Mouse (Mus musculus): ENCODE data around the gene Sbk2.
A peak's percentile ranks its signal among the peaks of the same experiment; 100 is the strongest.

Sbk2 gene

GRCm38 (mm10) chr7:4953815-4954445, 10.3 kb downstream of the Sbk2 start:
- DNase-seq (ENCODE audit: extremely low read depth, low read depth, low spot score) = no peak

- no peak for DNase-seq (ENCODE audit: extremely low read depth, low read depth, low spot score)
These were observed 13.5 kb downstream of the Sbk2 start for GRCm38 (mm10) chr7:4950561-4951342.

GRCm38 (mm10) chr7:4948386-4948785, 15.8 kb downstream of the Sbk2 start:
- no peak for DNase-seq (ENCODE audit: extremely low read depth, low read depth, low spot score)

GRCm38 (mm10) chr7:4947855-4948254, 16.4 kb downstream of the Sbk2 start:
- DNase-seq (ENCODE audit: extremely low read depth, low read depth, low spot score) = no peak

- DNase-seq (ENCODE audit: extremely low read depth, low read depth, low spot score) = peak; percentile 34
These were observed 20.9 kb downstream of the Sbk2 start for GRCm38 (mm10) chr7:4943223-4943815.

DNA sequence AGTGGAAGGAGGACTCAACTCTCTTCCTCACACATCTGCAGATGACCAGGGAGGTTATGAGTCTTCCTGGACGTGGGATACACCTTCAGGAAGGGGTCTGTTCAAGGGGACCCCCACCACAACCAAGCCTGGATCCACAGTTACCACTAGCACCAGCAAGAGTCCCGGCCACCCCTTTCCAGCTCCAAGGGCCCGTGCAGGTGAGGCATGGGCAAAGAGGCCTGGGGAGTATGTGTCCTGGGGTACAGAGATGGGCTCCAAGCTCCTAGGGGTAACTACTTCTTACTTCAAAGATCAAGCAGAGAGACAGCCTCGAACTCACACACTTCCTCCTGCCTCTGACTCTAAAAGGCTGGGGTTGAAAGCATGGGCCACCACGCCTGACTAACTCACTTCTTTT, 21.5 kb downstream of the Sbk2 start:
- DNase-seq (ENCODE audit: extremely low read depth, low read depth, low spot score) = no peak

GRCm38 (mm10) chr7:4940068-4940479, 24.1 kb downstream of the Sbk2 start:
- no peak for DNase-seq (ENCODE audit: extremely low read depth, low read depth, low spot score)

DNA sequence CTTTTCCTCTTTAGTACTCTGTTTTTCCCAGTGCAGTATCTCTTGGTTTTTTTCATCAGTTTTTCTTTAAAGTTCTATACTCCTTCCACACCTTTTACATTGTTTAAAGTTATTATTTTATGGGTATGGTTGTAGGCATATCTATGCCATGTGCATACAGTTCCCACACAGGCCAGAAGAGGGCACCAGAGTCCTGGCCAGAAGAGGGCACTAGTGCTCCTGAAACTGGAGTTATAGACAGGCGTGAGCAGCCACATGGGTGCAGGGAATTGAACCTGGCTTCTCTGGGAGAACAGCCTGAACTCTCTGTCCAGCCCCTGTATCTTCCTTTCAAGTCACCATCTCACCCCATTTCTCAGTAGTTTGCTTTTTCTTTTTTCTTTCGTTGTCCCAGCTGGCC, 25.8 kb downstream of the Sbk2 start:
- no peak for DNase-seq (ENCODE audit: extremely low read depth, low read depth, low spot score)

DNA sequence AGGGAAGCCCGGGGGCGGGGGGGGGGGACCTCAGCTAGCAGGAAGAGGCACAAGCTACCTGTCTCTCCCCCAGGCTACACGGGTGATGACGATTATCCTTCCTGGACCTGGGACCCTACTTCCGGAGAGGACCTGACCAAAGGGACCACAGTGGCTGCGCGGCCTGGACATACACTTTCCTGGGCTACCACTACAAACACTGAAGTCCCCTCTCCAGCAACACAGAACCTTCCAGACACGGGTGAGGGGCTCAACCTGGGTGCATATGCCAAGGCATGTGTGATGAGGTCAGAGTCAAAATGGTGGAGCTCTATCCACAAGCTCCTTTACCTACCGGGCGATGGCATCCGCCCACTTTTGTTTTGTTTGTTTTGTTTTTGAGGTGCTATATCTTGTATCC, 26.8 kb downstream of the Sbk2 start:
- no peak for DNase-seq (ENCODE audit: extremely low read depth, low read depth, low spot score)

GRCm38 (mm10) chr7:4936832-4937231, 27.4 kb downstream of the Sbk2 start:
- no peak for DNase-seq (ENCODE audit: extremely low read depth, low read depth, low spot score)

GRCm38 (mm10) chr7:4934160-4934914, 29.9 kb downstream of the Sbk2 start:
- no peak for DNase-seq (ENCODE audit: extremely low read depth, low read depth, low spot score)

DNA sequence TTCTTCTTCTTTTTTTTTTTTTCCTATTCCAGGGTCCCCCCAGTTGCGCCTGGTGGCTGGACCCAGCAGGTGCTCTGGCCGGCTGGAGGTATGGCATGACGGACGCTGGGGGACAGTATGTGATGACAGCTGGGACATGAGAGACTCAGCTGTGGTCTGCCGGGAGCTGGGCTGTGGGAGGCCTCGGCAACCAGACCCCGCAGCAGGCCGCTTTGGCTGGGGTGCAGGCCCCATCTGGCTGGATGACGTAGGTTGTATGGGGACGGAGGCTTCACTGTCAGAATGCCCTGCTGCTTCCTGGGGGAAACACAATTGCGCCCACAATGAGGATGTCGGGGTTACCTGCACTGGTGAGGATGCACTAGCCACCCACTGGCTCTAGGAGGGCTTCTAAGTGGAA, 31.1 kb downstream of the Sbk2 start:
- DNase-seq (ENCODE audit: extremely low read depth, low read depth, low spot score) = no peak

DNA sequence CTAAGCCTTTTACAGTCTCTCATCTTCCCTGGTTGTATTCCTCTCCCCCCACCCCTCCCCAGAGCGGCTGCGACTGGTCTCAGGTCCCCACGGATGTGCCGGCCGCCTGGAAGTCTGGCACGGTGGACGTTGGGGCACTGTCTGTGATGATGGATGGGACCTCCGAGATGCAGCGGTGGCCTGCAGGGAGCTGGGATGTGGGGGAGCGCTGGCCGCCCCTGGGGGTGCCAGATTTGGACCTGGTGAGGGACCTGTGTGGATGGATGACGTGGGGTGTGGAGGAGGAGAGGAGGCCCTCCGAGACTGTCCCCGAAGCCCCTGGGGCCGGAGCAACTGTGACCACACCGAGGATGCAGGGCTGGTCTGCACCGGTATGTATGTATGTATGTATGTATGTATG, 35.9 kb downstream of the Sbk2 start:
- no peak for DNase-seq (ENCODE audit: extremely low read depth, low read depth, low spot score)

GRCm38 (mm10) chr7:4927711-4928110, 36.5 kb downstream of the Sbk2 start:
- DNase-seq (ENCODE audit: extremely low read depth, low read depth, low spot score) = no peak

DNA sequence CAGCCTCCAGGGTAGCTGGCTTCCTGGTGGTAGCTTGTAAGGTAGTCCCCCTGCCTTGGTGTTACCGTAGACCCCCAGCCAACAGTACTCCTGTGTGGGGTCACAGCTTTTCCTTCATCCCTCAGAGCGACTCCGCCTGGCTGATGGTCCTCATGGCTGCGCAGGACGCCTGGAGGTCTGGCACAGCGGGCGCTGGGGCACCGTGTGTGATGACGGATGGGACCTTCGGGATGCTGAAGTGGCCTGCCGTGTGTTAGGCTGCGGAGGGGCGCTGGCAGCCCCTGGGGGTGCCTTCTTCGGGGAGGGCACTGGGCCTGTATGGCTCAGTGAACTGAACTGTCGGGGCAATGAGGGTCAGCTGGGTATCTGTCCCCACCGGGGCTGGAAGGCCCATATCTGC, 37.4 kb downstream of the Sbk2 start:
- DNase-seq (ENCODE audit: extremely low read depth, low read depth, low spot score) = no peak

GRCm38 (mm10) chr7:4925441-4926381, 38.5 kb downstream of the Sbk2 start, which contains the start of gene Ssc5d:
TSS of gene Ssc5d (plus strand) at chr7:4925785.
- DNase-seq (ENCODE audit: extremely low read depth, low read depth, low spot score) = no peak

DNA sequence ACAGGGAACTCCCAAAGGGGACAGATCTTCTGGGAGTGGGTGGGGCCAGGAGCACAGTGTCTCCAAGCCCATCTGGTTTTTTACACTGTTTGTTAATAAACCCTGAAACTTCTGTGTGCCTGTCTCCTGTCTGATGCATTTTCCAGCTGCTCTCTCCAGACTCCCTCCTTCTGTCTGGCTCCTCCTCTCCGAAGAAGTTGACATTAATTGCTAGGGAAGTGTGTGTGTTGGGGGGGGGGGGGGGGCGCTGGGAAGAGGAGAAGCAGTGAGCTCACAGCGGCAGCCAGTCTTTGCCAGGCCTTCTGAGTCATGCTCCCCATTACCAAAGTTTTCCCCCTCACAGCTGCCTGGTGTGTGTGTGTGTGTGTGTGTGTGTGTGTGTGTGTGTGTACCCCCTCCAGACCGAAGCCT, 39.3 kb downstream of the Sbk2 start:
- DNase-seq (ENCODE audit: extremely low read depth, low read depth, low spot score) = no peak

GRCm38 (mm10) chr7:4924483-4924882, 39.7 kb downstream of the Sbk2 start:
- DNase-seq (ENCODE audit: extremely low read depth, low read depth, low spot score) = no peak

DNA sequence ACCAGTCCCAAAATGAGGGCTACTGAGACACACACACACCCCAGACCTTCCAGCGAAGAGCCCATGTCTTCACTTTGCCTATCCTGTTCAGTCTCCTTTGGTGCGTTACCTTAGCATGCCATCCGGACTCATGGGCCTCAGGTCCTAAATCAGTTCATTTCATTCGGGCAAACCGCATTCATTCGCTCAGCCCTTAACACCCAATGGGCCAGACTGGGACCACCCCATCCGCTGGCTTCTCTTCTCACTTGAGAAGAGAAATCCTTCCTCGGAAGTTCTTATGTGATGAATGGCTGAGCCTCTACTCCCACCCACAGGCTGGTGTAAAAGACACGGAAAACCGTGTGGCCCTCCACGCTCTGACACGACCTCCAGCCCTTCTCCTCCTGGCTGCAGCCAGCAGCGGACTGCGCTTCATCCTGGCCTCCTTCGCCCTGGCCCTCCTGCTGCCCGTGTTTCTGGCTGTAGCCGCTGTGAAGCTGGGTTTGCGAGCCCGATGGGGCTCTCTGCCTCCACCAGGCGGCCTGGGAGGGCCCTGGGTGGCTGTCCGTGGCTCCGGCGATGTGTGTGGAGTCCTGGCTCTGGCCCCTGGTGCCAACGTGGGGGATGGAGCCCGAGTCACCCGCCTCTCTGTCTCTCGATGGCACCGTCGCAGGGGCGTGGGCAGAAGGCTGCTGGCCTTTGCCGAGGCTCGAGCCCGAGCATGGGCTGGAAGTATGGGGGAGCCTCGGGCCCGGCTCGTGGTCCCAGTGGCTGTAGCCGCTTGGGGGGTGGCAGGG, 40.4 kb downstream of the Sbk2 start:
- no peak for DNase-seq (ENCODE audit: extremely low read depth, low read depth, low spot score)
